Mouse (Mus musculus) v-Abl transformed pro-B cells (cell line): ENCODE measurements around the gene Nr1i3.

Experiments used
- in situ Hi-C, 2 experiments: fragments of 400-800 bp; cut with MboI; formaldehyde crosslinking; loops; one replicate each; pipeline ENCODE4 v1.15.1; 2025; ENCODE audit not compliant: unreplicated experiment in 2 of 2

Gene Nr1i3

DNA sequence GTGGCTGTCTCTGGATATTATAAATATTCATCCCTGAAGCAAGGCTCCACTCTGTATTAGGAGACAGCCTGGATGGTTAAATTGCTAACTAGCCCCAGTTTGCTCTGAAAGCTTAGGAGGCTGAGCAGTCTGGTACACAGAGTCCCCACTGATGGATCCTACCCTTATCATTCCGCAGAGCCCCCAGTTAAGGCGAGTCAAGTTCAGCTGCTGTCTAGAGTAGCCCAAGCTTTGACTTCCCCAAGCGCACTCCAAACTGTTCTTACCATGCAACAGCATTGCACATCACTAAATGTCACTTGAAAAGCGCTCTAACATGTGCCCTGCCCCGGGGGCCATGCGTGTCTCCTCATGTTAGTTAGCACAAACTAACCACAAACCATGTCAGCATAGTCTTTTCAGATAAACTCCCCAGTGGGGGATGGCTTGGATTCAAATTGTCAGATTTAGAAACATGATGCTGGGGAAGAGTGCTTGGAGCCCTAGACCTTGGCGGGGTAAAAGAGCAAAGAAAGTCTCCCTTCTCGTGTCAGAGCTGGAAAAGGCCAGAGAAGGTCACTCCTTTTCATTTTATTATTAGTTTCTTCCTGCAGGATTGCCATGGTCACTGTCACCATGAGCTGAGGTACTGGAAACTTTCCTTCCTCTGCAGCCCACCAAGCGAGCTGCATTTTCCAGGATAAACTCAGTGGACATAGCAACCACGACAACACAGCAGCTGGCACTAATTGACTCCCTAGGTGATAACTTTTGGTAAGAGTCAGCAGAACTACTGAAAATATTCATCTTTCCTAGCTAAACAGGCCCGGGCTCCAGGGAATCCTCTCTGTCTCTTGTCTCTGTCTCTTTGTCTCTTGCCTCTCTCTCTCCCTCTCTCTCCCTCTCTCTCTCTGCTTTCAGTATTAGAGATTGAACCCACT is 19.6 kb upstream of the Nr1i3 start:
- in situ Hi-C loops = no loop called here

DNA sequence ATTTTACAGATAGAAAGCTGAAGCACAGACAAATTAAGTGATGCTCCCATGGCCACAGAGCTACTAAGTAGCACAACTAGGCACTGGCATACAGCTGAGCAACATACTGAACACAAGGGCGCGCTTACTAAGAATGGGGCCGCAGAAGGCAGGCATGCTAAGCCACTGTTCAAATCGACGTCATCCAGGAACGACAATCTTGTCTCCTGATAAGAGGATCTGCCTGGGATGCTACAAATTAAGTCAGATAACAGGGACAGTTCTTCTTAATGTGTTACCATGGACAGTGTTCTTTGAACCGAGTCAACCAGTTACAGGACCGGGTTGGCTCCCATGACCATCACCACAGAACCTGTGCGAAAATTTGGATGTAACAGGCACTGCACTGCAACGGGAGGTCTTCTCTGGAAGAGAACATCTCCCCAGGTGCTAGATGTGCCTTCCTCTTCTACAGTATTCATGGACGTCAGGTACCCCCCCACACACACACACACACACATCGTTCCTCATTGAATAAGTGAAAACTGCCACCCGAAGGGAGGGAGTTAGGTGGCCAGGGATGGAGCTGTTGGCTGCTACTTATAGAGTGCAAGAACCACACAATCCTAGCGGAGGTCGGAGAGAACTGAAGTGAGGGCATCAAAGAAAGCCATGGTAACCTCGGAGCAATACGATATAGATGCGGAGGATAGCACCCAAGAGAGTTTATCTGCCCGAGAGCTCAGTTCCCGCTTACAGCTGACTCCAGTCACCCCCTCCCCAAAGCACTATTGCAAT is 18.5 kb upstream of the Nr1i3 start:
- in situ Hi-C loops = no loop called here

DNA sequence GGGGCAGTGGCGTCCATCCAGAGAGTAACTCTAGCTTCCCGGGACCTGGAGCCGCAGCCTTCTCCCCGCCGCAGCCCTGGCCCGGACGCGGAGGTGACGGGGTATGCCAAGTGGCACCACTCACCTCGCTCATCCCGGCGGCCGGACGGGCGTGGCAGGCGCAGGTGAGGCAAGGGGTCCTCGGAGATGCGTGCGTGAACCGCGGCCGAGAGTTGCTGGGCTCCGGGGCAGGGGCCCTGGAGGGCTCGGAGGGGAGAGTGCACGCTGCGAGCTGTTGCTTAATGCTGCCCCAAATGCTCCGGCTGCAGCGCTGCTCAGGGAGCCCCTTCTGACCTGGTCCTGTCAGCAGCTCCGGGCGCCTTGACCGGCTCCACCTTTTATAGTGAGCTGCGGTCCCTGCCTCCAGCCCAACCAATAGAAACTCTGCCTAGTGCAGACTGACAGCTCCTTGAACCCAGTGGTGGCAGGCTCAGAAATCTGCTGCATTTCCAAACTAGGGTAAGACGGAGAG is 17.8 kb upstream of the Nr1i3 start, which contains the start of gene Pcp4l1:
Gene Pcp4l1 (minus strand): TSS at position 382 of the 511 bp plus-strand sequence.
- in situ Hi-C loops = no loop called here

DNA sequence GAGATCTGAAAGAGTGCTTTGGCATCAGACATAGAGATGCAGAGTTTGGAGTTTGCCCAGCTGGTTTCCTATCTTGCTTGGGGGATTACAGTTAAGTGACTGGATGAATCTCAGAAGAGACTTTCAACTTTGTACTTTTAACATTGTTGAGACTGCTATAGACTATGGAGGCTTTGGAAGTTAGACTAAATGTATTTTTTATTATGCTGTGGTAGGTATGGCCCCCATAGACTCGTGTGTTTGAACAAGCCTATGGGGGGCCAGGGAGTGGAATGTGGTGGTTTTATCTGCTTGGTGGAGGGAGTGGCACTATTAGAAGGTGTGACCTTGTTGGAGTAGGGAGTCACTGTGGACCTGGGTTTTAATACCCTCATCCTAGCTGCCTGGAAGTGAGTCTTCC is 14.2 kb upstream of the Nr1i3 start:
- in situ Hi-C loops = no loop called here

DNA sequence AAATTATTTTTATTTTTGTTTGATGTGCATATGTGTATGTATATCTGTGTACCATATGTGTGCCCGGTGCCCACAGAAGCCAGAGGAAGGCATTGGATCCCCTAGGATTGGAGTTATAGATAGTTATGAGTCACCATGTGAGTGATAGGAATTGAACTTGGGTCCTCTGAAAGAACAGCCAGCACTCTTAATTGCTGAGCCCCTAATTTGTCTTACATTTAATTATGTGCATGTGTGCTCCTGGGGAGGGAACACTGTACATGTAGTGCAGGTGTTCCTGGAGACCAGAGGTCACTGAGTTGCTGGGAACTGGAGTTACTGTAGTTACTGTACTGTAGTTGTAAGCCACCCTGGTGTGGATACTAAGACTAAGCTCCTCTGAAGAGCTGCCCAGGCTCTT is 13.0 kb upstream of the Nr1i3 start:
- in situ Hi-C loops = no loop called here

DNA sequence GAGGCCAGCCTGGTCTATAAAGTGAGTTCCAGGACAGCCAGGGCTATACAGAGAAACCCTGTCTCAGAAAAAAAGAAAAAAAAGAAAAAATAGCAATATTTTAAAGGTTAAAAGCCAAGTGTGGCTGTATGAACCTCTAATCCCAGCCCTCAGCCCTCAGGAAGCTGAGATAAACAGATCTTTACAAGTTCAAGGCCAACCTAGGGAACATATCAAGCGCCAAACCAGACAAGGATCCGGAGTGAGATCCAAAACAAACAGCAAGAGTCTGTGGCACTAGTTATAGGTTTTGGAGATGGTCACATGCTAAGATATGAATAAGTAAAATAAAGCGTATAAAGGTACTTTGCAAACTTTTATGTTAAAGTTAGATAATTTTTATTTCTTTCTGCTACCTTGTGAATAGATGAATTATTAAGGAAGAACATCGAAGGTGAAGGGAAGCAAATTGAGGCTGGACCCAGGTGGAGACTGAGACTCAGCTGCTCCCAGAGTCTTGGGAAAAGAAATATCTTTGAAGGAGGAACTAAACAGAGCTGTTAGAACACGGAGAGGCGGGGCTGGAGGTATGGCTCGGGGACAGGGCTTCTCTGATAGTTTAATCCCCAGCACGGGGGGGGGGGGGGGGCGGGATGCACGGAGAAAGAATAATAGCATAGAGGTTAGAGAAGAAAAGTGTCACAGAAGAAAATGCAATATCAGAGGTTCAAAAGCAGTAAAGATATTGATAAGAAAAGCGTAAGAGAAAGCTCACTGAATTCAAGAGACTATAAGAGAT is 10.1 kb upstream of the Nr1i3 start:
- in situ Hi-C loops = no loop called here

DNA sequence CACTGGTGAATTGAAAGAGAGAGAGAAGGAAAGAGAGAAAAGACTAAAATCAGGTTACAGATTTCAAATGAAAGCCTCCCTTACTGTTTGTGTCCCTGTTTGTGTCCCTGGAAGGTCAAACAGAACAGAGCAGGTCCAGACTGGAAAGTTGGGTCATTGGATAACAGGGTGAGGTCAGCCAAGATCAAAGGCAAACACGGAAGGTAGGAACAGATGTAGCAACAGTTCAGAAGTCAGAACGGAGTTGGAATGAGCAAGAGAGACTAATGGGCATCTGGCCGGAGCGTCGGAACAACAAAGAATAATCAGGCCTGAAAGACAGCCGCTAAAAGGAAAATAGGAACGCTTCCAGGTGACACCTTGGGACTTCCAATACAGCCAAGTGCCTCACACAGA is 9.5 kb upstream of the Nr1i3 start:
- in situ Hi-C loops = no loop called here

DNA sequence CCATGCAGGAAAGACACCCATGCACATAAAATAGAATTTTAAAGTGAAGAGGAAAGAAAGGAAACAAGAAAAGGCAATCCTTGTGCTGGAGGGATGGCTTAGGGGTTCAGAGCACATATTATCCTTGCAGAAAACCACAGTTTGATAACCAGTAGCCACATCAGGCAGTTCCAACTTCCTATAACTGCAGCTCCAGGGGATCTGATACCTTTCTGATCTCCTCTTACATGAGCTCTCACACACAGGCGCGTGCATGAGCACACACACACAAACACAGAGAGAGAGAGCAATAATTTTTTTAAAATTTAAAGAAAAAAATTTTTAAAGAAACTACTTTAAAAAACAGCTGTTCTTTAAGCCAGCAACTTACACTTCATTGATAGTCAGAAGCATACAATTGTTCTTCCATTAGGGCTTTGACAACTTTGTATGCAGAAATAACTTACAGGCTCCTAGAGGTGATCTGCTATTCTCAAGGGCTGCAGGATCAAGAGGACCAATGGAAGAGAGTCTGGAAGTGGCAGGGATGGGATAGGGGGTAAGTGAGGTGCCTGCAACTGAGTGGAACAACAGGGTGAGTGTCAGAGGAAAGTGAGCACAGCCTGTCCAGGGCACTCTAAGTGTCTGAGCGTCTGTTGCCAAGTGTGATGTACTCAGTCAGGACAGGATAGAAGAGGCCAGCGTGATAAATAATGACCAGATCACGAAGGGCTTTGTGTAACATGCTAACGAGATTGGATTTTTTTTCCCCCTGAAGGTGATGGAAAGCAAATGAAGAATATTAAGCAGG is 7.9 kb upstream of the Nr1i3 start:
- in situ Hi-C loops = no loop called here

DNA sequence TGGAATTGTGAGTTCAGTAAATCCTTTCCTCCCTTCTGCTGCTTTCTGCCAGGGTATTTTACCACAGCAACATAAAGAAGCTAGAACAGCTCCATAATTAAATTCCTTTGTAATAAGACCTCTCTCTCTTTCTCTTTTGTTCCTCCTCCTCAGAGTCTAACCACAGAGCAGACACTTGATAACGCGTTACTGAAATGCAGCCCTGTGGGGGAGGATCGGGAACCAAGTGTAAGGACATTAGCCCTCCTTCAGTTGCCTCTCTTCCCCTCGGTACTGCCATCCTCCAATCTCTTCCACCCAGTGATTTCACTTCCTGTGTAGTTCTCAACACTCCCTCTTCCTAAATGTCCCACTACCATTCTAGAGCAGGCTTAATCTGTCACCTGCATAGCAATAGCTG is 4.4 kb upstream of the Nr1i3 start:
- in situ Hi-C loops = no loop called here

DNA sequence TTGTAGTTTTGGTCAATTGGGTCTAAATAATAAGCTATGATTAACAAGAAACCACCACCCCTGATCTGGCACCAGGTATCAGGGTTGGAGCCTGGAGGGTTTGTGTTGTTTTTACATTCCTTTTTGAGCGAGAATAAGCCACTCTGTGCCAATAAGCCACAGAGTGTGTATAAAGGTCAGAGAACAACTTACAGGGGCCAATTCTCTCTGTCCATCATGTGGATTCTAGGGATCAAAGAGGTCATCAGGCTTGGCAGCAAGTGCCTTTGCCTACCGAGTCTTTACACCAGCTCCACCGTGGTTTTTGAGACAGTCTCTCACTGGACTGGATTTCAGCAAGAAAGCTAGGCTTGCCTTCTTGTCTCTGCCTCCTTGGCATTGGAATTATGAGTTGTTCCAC is 916 bp upstream of the Nr1i3 start:
- in situ Hi-C loops = no loop called here

DNA sequence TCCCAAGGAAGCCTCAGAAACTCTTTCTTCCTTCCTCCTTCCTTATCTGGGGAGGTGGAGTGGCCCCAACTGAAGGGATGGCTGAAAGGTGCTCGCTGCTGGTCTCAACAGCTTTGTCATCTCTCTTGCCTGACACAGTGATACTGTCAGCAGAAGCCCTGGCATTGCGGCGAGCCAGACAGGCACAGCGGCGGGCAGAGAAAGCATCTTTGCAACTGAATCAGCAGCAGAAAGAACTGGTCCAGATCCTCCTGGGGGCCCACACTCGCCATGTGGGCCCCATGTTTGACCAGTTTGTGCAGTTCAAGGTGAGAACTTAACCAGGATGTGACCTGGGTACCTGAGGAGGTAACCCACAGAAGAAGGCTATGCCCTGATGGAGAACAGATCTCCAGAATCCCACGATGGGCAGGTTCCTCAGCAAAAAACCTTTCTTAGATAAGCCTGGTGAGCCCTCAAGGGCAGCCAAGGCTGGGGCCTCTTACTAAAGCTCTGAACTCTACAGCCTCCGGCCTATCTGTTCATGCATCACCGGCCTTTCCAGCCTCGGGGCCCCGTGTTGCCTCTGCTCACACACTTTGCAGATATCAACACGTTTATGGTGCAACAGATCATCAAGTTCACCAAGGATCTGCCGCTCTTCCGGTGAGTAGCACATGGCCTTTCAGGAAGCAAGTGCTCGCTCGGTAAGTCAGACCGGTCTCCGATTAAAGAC is 2.6 kb downstream of the Nr1i3 start:
- in situ Hi-C loops = no loop called here

DNA sequence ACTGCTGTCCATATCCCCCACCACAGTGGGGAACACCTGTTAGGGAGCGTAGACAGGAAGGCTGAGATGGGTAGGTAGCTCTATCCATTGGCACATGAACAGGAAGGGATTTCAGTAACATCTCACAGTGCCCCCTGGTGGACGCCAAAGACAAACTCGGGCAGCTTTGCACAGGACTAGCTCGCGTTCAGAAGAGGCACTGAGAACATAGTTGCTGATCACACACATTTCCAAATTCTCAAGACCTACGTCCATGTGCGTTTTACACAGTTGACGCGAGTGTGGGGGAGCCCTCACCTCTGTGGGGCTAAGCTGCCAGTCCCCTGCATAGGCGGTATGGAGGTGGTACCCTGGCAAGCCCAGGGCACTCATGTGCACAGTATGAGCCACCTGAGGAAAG is 7.1 kb downstream of the Nr1i3 start:
- in situ Hi-C loops = loop anchor here (5.0 to 10.0 kb wide), 5 partner anchors 54 to 326 kb away; no protein-coding TSS in a partner anchor

DNA sequence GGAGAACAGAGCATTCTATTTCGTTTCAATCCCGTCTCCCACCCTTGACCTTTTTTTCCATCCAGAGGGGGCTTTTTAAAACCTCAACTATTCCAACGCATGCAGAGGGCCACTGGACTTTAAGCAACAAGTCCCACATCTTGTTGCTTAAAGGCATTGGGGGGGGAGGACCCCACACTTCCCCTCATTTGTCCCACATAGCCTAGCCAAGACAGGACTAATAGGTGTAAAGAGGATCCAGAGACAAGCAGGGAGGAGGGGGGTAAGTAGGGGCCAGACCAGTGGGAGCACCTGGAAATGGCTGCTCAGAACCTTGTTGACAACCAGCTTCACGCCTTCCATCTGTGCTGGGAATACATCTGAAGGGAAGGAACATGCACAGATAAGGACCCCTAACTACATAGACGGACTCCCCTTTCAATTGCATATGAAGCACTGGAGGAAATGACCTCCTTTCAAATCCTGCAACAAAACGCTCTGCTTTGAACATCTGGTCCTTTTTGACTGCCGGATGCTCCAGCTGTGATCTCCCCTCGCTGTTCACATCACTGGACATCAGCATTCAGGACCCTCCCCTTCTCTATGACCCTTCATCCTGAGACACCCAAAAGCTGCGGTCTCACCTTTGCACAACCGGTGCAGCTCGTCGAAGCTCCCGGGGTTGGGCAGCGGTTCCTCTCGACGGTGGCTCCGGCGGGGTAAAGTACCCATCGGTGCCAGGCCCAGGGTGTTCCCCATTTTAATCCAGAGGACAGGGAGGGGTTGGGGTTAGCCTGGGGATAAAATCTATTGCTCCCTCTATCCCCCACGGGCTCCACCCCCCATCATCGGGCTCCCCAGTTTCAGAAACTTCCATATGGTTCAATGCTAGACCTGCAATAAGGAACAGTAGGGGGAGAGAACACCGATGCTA is 7.8 kb downstream of the Nr1i3 start:
- in situ Hi-C loops = loop anchor here (5.0 to 10.0 kb wide), 5 partner anchors 54 to 327 kb away; no protein-coding TSS in a partner anchor

DNA sequence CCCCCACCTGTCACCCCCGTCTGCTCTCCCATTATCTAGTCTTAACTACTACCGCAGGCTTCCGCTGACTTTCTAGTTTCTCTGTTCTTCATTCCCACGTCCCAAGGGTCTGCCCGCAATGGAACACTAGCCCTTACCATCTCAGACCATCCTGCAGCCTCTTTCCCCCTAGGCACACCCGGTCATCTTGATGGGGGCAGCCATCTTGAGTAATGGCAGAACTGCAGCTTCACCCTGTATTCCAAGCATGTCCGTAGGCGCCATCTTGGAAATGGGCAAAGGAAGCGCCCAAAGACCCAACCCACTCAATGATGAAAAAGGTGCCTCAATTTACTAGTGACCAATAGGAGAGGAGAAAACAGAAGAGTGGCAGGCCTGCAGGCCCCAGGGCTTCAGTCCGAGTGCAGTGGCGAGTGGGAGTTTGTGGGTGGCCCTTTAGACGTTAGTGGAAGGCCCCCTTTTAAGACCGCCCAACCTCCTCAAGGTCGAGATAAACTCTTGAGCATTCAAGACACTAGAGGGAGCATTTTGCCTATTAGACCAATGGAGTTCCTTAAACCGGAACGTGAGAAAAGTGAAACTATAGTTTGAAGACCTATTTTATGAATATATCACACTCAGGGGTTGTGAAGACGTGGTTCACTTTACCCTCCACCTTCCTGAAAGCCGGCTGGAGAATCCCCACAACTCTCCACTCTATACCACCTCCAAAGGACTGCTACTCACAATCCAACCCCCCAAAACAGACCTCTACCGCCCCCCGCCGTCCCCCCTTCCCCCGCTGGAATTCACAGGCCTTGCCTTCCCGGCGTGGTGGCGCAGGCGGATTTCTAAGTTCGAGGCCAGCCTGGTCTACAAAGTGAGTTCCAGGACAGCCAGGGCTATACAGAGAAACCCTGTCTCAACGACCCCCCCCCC is 8.7 kb downstream of the Nr1i3 start, which contains the start of gene Tomm40l:
Gene Tomm40l (minus strand): TSS at position 277 of the 918 bp plus-strand sequence.
- in situ Hi-C loops = loop anchor here (5.0 to 10.0 kb wide), 5 partner anchors 55 to 328 kb away; no protein-coding TSS in a partner anchor

DNA sequence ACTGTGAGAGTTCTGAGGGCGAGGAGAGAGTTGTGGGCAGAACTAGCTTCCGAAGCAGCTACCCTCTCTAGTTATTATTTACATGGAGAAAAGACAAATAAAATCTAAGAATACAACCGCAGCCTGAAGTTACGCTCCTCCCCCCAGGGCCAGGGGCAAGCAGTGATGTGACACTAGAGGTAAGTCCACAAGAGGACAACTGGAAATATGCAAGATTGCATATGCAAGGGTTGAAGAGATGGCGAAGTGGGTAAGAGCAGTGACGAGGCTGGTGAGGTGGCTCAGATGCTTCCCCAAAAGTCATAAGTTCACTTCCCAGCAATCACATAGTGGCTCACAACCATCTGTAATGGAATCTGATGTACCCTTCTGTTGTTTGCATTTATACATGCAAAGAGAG is 9.4 kb downstream of the Nr1i3 start:
- in situ Hi-C loops = loop anchor here (5.0 to 10.0 kb wide), 5 partner anchors 56 to 328 kb away; no protein-coding TSS in a partner anchor

DNA sequence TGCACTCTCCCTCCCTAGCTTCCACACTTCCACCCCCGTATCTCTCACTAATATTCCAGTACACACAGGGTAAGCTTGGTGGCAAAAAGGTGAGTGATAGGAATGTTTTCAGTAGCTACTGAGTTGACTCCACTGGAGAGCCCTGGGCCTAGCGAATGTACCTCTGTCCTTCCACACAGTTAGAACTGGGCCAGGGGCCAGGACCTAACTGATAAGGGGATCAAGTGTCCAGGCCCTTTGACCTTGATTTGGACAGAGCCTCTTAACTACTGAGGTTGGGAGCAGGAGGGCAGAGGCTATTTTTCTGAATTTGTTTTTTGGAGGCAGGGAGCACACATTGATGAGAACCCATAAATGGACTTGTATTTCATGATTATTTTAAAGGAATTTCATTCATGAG is 10.0 kb downstream of the Nr1i3 start:
- in situ Hi-C loops = loop anchor here (5.0 to 10.0 kb wide), 5 partner anchors 56 to 329 kb away; no protein-coding TSS in a partner anchor

DNA sequence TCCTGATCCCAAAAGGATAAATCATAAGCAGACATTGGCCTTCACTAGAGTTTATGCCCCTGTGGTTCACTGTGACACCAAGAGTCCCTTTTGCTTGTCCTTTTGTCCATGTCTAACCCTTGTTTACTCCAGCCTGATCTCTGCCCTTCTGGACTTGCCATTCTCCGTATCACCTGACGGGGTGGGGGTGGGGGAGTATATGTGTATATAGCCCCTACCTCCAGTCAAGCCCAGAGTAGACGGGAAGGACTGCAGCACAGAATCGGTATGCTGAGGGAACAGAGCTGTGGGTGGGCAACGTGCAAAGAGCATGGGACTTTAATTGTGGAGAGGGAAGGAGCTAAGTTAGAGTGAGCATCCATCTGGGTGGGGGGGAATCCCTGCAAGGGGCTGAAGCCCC is 11.1 kb downstream of the Nr1i3 start, which contains the start of gene Apoa2:
Gene Apoa2 (plus strand): TSS at position 198 of the 400 bp plus-strand sequence.
- in situ Hi-C loops = loop anchor here (5.0 to 25.0 kb wide), 7 partner anchors 58 to 588 kb away; partner anchors contain the start of genes Fcgr4 (in 1 of the 2) and Olfml2b (in 1 of the 2)
